Mouse (Mus musculus): ENCODE results near the gene Trpv2. TPM values are rescaled to one million over a fixed set of nuclear protein-coding genes. Genes with fewer than 3 reads are reported as not detected.
"Not testable (repeated sequence)": the region's sequence is repeated elsewhere in the genome, so short reads cannot be mapped to it uniquely, and the experiment has no call there.

The Trpv2 gene
- total RNA-seq, 2 experiments from 2014 or later: 1.7 to 2.4 TPM

DNA sequence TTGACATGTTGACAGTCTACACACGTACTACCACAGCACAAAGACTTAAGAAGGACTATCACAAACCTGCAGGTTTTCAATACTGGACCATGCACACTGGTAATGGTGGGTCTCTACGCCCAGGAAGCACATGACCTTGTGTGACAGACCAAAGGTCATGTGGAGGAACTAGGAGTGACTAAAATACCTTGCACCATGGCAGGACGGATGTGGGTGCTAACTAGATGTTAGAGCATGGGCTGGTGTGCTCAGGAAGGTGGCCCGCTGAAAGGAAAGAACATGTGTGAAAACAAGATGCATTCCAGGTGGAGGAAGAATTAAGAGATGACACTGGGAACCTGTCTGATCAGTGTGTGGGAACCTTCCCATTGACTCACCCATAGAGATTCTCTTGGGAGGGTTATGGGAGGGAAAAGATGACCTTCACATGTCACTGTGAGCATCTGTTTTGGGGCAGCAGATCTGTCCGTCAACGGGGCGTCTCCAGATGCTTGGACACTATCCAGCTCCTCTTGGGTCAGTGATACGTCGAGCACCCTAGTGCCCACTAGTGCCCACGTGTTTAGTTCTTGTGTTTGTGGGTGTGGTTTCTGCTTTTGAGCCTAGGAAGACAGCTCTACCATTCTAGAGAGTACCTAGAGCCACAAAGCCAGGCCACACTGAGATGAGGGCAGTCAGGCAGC is 69.5 kb downstream of the Trpv2 start:
- no peak for DNase-seq
- intact Hi-C loops (cut with DNase I; ENCODE audit: low total_unique reads): loop anchor here (2.0 kb wide), 1 partner anchor 27 kb away; no protein-coding TSS in a partner anchor

DNA sequence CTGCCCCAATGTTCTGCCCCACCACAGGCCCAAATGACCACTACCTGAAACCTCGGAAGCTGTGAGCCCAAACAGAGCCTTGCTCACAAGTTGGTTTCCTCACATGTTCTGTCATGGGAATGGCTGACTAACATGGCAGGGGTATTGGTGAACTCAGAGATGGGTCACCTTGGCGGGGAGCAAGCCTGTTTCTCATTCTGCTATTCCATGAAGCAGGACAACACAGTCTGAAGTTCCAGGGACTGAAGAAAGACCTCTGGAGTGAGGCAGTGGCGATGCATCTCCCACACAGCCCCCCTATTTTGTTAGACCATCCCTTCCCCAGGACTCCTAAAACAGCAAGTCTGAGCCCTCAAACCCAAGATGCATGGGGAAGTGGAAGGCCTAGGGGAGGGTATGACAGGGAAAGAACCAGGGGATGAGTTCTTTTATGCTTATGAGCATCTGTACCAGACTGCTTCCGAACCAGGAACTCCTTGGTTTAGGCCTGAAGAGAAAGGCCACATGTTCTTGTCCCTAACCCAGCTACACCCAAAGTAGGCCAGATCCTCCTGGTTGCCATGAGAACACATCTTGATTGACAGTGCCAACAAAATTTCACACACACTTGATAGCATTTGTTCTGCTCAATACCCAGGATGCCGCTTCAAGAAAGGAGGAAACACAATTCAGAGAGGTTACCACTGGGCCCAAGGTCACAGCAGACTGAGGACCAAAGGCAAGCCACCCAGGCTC is 70.5 kb downstream of the Trpv2 start:
- no peak for DNase-seq
- intact Hi-C loops (cut with DNase I; ENCODE audit: low total_unique reads): loop anchor here (2.0 kb wide), 1 partner anchor 28 kb away; no protein-coding TSS in a partner anchor

DNA sequence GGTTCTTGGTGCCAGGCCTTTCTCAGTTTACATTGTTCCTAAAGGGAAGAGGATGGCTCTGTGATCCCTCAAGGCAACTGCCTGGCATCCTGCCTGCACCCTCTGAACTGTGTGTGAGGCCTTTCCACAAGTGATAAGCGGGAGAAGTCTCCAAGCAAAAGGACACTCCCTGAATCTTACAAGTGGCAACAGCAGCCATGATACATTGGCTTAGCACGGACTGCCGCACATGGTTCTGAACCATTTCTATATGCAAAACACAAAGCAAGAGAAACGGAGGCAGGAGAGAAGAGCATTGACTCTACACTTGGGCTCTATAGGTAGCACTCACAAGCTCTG is 71.0 kb downstream of the Trpv2 start:
- intact Hi-C loops (cut with DNase I; ENCODE audit: low total_unique reads): loop anchor here (2.0 kb wide), 1 partner anchor 29 kb away; no protein-coding TSS in a partner anchor
- no peak for DNase-seq

DNA sequence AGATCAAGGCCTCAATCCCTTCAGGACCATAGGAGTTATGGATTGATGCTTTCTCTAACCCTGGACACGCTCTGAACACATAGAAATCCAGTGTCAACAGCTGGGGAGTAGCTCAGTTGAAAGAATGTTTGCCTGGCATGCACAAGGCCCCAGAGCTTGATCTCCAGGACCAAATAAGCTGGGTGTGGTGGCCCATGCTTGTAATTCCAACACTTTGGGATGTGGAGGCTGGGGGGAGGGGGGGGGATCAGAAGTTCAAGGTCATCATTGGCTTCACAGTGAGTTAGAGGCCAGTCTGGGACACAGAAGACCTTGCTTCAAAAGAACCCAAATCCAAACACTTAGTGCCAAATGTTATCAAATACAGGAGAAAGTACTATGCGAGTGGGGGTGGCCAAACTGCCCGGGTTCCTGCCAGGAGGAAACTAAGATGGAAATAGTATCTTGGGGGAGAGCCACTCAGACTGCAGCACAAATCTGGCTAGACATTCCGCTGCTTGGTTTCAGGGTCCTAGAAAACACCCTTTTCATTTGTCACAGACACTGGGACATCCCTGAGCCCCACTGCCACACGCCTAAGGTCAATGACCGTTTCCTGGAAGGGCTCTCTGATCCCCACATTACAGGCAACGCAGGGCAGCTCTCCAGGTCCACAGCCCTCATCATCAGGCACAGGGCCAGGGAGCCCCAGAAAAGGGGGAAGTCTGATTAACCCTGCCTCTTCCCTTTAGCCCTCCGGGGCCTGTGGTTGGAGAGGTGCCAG is 71.6 kb downstream of the Trpv2 start:
- DNase-seq: peak; percentile 69
- intact Hi-C loops (cut with DNase I; ENCODE audit: low total_unique reads): loop anchor here (2.0 kb wide), 1 partner anchor 29 kb away; no protein-coding TSS in a partner anchor

DNA sequence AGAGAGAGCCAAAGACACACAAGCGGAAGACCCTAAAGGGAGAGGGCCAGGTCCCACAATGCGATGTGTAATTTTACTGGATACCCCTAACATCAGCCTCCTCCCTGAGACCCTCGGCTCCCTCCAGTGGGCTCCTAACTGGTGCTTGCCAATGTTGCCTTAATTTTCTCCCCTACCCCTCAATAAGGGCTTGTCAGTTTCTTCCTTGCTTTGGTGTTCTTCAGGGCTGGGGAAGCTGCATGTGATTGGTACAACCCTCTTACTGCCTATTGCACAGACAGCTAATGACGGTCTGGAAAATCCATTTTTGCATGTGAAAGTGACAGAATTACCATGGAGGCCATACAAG is 72.2 kb downstream of the Trpv2 start:
- DNase-seq: no peak
- intact Hi-C loops (cut with DNase I; ENCODE audit: low total_unique reads): no loop called here

DNA sequence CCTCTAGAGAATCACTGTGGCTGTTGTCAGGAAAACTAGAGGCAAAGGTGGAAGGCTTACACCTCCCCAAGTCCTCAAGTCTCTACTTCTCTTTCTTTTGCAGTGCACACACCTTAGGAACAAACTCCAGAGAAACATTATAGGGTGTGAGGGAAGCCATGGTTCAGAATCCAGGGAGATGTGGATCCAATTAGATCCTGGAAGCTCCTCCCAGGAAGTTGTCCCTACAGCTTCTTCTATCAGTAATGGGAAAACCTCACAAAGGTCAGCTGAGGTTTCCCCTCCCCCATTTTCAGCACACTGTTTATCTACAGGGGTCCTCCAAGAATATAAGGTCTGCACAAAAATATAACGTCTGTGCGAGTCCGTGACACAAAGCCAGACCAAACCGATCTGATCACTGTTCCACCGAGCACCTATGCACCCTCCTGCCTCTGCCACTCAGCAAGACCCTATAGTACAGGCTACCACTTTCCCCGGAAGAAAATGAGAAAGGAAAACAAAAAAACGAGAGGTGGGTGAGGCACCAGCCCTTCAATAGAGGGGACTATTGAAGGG is 72.8 kb downstream of the Trpv2 start:
- DNase-seq: no peak
- intact Hi-C loops (cut with DNase I; ENCODE audit: low total_unique reads): no loop called here

DNA sequence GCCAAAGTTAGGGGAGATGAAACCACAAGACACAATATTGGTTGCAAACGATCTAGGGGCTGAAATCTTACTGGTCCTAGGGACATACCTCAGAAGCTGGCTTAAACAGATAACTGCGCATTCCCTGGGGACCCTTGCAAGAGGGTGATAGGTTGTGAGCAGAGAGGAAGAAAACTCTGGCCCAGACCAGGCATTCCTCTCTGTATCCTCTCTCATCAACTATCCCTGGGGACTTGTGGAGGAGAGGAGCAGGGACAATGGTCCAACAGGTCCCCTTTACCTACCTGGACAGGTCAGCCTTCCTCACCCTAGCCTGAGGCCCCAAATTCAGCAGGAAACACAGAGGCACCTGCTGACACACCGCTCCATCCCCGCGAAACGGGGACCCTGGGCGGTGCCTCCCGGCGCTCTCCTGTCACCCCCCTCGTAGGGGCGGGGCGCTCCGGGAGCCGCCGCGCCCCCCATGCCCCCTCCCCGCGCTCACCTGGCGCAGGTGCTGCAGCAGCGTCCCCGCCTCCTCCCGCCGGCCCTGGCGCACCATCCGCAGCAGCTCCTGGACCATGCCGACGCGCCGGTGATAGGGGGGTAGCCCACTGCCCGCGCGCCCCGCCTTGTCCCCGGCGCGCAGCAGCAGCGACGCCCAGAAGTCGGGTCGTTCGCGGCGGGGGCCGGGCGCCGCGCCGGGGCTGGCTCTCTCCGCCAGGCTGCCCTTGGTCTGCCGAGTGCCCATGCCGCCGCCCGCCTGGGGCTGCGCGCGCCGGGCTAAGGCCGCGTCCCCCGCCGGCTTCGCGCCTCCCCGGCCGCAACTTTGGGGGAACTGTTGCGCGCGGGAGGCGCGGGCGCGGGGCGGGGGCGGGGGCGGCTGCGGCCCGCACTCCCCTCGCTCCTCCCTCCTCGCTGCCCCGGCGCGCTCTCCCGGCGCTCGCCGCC is 73.6 kb downstream of the Trpv2 start, which contains the start of gene Lrrc75a:
TSS of gene Lrrc75a (minus strand) at position 863 of the 930 bp plus-strand sequence.
- peak; percentile 46 for DNase-seq
- intact Hi-C loops (cut with DNase I; ENCODE audit: low total_unique reads): no loop called here

DNA sequence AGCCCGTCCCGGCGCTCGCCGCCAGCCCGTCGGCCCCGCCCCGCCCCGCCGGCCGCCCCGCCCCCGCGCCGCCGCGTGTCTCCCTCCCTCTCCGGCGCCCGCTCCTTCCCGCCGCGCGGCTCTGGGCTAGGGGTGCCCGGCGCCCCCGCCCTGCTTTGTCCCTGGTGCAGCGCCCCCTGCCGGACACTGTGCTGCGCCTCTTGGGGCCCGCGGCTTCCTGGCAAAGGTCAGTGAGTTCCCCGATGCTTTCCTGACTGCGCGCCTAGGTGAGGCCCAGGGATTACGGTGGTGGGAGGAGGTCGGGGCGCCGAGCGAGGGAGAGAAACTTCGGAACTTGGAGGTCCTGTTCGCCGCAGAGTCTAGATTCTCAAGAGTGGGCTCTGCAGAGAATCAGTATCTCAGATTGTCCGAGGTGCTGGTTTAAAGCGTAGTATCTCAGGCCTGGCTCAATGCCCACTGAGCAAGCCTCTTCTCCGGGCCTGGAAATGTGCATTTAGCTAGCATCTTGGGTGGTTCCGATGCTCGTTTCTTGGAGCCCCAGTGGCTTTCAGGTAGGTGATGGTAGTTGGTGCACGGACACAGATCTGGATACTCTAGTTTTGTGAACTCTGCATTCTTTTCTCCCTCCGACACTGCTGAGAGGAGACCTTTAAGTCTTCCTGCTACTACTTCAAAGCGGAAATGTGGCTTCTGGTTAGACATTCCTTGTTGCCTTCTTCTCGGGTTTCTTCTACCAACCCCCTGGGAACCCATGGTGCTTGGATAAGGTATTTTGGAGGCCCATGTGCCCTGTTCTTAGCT is 74.5 kb downstream of the Trpv2 start, which contains the start of gene Mmgt2:
TSS of gene Mmgt2 (plus strand) at position 74 of the 801 bp plus-strand sequence.
- peak; percentile 96 for DNase-seq
- intact Hi-C loops (cut with DNase I; ENCODE audit: low total_unique reads): no loop called here

DNA sequence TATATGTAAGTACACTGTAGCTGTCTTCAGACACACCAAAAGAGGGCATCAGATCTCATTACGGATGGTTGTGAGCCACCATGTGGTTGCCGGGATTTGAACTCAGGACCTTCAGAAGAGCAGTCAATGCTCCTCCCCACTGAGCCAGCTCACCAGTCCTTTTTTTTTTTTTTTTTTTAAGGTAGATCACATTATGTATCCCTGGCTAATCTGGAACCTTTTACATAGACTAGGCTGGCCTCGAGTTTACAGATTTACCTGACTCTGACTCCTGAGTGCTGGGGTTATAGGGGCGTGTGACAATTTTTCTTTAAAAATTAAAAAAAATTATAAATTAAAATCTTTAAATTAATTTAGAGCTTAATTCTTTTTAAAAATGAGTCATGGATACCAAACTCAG is 75.5 kb downstream of the Trpv2 start:
- intact Hi-C loops (cut with DNase I; ENCODE audit: low total_unique reads): not testable (repeated sequence)

More for the DNA sequence above, 75.5 kb downstream of the Trpv2 start:
- DNase-seq: not testable (repeated sequence)

Other genes with a start within 250 kb of the Trpv2 start
- gene Pigl, start 116.0 kb upstream of the Trpv2 start, total RNA-seq (2021): 1 to 10 TPM; 2.7 to 3.0 TPM
- 100 to 1,000 TPM; 109 to 116 TPM for gene Ncor1, start 115.9 kb upstream of the Trpv2 start, total RNA-seq (2021)
- 10 to 100 TPM; 15.4 to 20.4 TPM for gene Cenpv, start 35.2 kb upstream of the Trpv2 start, total RNA-seq (2021)
- 1,000 to 10,000 TPM; 1,001 to 1,005 TPM for gene Ubb, start 23.3 kb upstream of the Trpv2 start, total RNA-seq (2021)
- gene Lrrc75a, start 74.0 kb downstream of the Trpv2 start, total RNA-seq (2021): 1 to 10 TPM; 7.2 to 8.8 TPM
- gene Mmgt2, start 74.2 kb downstream of the Trpv2 start, total RNA-seq (2021): 1 to 10 TPM; 5.5 to 7.8 TPM
- 1 to 10 TPM; 1.7 TPM for gene Zfp287, start 157.4 kb downstream of the Trpv2 start, total RNA-seq (2021)
- gene Gm10428, start 178.6 kb downstream of the Trpv2 start, total RNA-seq (2021): not detected
- gene Zfp286, start 215.0 kb downstream of the Trpv2 start, total RNA-seq (2021): 1 to 10 TPM in 1 of 2 experiments, under 1 TPM in 1; 0.95 to 1.8 TPM
- gene Trim16, start 245.7 kb downstream of the Trpv2 start, total RNA-seq (2021): 10 to 100 TPM; 28.9 to 30.2 TPM